Mouse (Mus musculus) small intestine, adult 2 months (tissue): ENCODE data around the gene Naa35.

Source experiments
- CTCF ChIP-seq: fragments of 200-500 bp; IDR thresholded peaks from 2 replicates; pipeline ENCODE4 v1.5.1; 2012; ENCODE audit warnings: low read depth, mild to moderate bottlenecking, control low read depth, inconsistent platforms, low read length, moderate library complexity, mixed read lengths; ENCODE audit not compliant: insufficient replicate concordance, insufficient read length; ENCODE audit errors: extremely low read depth
- POLR2A ChIP-seq: fragments of 200-500 bp; IDR thresholded peaks from 2 replicates; pipeline ENCODE4 v1.6.1; 2012; ENCODE audit warnings: low read depth, mild to moderate bottlenecking, control low read depth, inconsistent platforms, low read length, moderate library complexity

DNA sequence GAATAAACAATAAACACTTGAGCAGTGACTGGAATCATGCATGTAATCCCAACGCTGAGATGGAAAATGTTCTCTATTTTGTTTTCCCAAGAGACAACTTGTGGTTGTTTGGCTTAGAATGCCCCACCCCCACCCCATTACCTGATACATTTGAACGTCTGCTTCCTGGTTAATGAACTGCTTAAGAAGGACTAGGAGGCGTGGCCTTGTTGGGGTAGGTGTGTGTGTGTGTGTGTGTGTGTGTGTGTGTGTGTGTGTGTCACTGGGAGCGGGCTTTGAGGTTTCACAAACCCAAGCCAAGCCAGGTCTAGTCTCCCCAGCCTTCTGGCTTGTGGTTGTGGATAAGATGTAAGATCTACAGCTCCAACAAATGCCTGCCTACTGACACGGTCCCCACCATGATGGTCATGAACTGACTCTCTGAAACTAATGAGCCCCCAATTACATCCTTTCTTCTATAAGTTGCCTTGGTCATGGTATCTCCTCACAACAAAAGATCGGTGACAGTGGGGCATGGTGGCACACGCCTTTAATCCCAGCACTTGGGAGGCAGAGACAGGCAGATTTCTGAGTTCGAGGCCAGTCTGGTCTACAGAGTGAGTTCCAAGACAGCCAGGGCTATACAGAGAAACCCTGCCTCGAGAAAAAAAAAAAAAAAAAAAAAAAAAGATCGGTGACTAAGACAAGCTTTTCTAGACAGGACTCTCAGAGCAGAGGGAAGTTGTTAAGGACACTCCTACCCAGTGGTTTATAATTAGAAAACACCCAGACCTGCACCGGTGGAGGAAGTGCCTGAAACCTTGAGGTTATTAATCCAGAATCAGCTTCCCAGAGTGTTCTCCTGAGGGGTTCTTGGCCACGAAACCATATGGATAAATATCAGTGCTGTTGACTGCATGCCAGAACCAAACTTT, 91.5 kb downstream of the Naa35 start:
- TF ChIP-seq CTCF (no peak), POLR2A (no peak)
